Mouse (Mus musculus): Measurements from ENCODE around the gene Tiparp. TPM values are rescaled to one million over a fixed set of nuclear protein-coding genes. Genes with fewer than 3 reads are reported as not detected.

Tiparp gene
- total RNA-seq (2021), result 10 to 100 TPM; 13.7 to 23.8 TPM
- long read RNA-seq, experiment 1, full-length matches to known transcripts, result 6 of 11 reads
- long read RNA-seq, experiment 1, partial matches to known transcripts, result 4 of 11 reads
- long read RNA-seq, experiment 1, other reads (novel, unspliced or antisense), result 1 of 11 reads
- long read RNA-seq, experiment 2, full-length matches to known transcripts, result 1 of 4 reads
- long read RNA-seq, experiment 2, partial matches to known transcripts, result 2 of 4 reads
- long read RNA-seq, experiment 2, other reads (novel, unspliced or antisense), result 1 of 4 reads

- peak; percentile 94 to 97 for DNase-seq
Measured at GRCm38 (mm10) chr3:65527691-65528601, at the start of gene Tiparp. Tiparp (plus strand) TSS chr3:65528410.

- peak in 1 of 2 experiments; percentile 3 for DNase-seq
Measured at GRCm38 (mm10) chr3:65480676-65481075, 47.5 kb upstream of the Tiparp start.

- DNase-seq, result no peak
Measured at GRCm38 (mm10) chr3:65482266-65482665, 45.9 kb upstream of the Tiparp start.

- DNase-seq, result no peak
Measured at GRCm38 (mm10) chr3:65482698-65483407, 45.4 kb upstream of the Tiparp start.

- DNase-seq, result no peak
Measured at GRCm38 (mm10) chr3:65484161-65484733, 44.0 kb upstream of the Tiparp start.

- no peak for DNase-seq
Measured at GRCm38 (mm10) chr3:65487419-65488088, 40.7 kb upstream of the Tiparp start.

GRCm38 (mm10) chr3:65488556-65489244 is 39.5 kb upstream of the Tiparp start:
- no peak for DNase-seq

GRCm38 (mm10) chr3:65489601-65490000 is 38.6 kb upstream of the Tiparp start:
- no peak for DNase-seq

GRCm38 (mm10) chr3:65494291-65494763 is 33.9 kb upstream of the Tiparp start:
- DNase-seq, result peak; percentile 6 to 29

GRCm38 (mm10) chr3:65507766-65508165 is 20.4 kb upstream of the Tiparp start:
- peak; percentile 28 to 68 for DNase-seq

- DNase-seq, result peak; percentile 5 to 17
Measured at GRCm38 (mm10) chr3:65510588-65510987, 17.6 kb upstream of the Tiparp start.

GRCm38 (mm10) chr3:65515751-65516150 is 12.5 kb upstream of the Tiparp start:
- DNase-seq, result no peak

GRCm38 (mm10) chr3:65516526-65516925 is 11.7 kb upstream of the Tiparp start:
- DNase-seq, result no peak

GRCm38 (mm10) chr3:65517141-65517540 is 11.1 kb upstream of the Tiparp start:
- DNase-seq, result no peak

GRCm38 (mm10) chr3:65517747-65518527 is 10.3 kb upstream of the Tiparp start:
- DNase-seq, result no peak

- DNase-seq, result no peak
Measured at GRCm38 (mm10) chr3:65521391-65521790, 6.8 kb upstream of the Tiparp start.

- DNase-seq, result no peak
Measured at GRCm38 (mm10) chr3:65523397-65523796, 4.8 kb upstream of the Tiparp start.

GRCm38 (mm10) chr3:65525731-65526130 is 2.5 kb upstream of the Tiparp start:
- DNase-seq, result no peak

- no peak for DNase-seq
Measured at GRCm38 (mm10) chr3:65527196-65527595, 1.0 kb upstream of the Tiparp start.
